Mouse (Mus musculus) liver, embryonic 15.5 days (tissue): ENCODE data around the gene Ktn1. TPM values are rescaled to one million over a fixed set of nuclear protein-coding genes. Genes with fewer than 3 reads are reported as not detected.

Source experiments
- ATAC-seq: fragments of 200-750 bp; cut with Nextera tagmentation; 2 replicates; pipeline ENCODE4 v1.8.0; 2017; ENCODE audit warnings: moderate number of reproducible peaks, mild to moderate bottlenecking, moderate library complexity; ENCODE audit not compliant: insufficient read depth
- H3K27ac ChIP-seq: fragments of 300-500 bp; sonication (generic); replicated peaks from 2 replicates; pipeline ENCODE4 v1.5.1; 2015; ENCODE audit warnings: mild to moderate bottlenecking, inconsistent platforms
- H3K27me3 ChIP-seq: fragments of 300-500 bp; sonication (generic); 2 replicates; pipeline ENCODE4 v1.6.1; 2015; ENCODE audit warnings: mild to moderate bottlenecking, inconsistent platforms
- H3K36me3 ChIP-seq: fragments of 300-500 bp; sonication (generic); replicated peaks from 2 replicates; pipeline ENCODE4 v1.6.1; 2015; ENCODE audit warnings: moderate library complexity, mild to moderate bottlenecking, inconsistent platforms
- H3K4me1 ChIP-seq: fragments of 300-500 bp; sonication (generic); replicated peaks from 2 replicates; pipeline ENCODE4 v1.6.1; 2015; ENCODE audit warnings: inconsistent platforms
- H3K4me2 ChIP-seq: fragments of 300-500 bp; sonication (generic); 2 replicates; pipeline ENCODE4 v1.6.1; 2015; ENCODE audit warnings: moderate library complexity, mild to moderate bottlenecking, inconsistent platforms
- H3K4me3 ChIP-seq: fragments of 300-500 bp; sonication (generic); replicated peaks from 2 replicates; pipeline ENCODE4 v1.5.1; 2015; ENCODE audit warnings: mild to moderate bottlenecking, inconsistent platforms
- H3K9ac ChIP-seq: fragments of 300-500 bp; sonication (generic); 2 replicates; pipeline ENCODE4 v1.6.1; 2015; ENCODE audit warnings: moderate library complexity, mild to moderate bottlenecking, inconsistent platforms
- H3K9me3 ChIP-seq: fragments of 300-500 bp; sonication (generic); replicated peaks from 2 replicates; pipeline ENCODE4 v1.6.1; 2016; ENCODE audit warnings: inconsistent platforms
- WGBS: fragments of 180-500 bp; shearing (Covaris S2); methylation state at CpG from one replicate; pipeline ENCODE4 v1.1.7; 2015; ENCODE audit warnings: mixed read lengths; ENCODE audit not compliant: insufficient replicate concordance; 5-methylcytosine and 5-hydroxymethylcytosine counted together
- polyA plus RNA-seq: library from polyadenylated mRNA; unstranded; fragments of >200 nt; fragmentation: Nextera tagmentation; extraction: Ambion mirVana; gene quantifications from 2 replicates; pipeline ENCODE4 v1.2.1, GENCODE M21; 2015

The Ktn1 gene
- polyA plus RNA-seq, 1 experiment from 2014 or later, result 8.7 TPM

DNA sequence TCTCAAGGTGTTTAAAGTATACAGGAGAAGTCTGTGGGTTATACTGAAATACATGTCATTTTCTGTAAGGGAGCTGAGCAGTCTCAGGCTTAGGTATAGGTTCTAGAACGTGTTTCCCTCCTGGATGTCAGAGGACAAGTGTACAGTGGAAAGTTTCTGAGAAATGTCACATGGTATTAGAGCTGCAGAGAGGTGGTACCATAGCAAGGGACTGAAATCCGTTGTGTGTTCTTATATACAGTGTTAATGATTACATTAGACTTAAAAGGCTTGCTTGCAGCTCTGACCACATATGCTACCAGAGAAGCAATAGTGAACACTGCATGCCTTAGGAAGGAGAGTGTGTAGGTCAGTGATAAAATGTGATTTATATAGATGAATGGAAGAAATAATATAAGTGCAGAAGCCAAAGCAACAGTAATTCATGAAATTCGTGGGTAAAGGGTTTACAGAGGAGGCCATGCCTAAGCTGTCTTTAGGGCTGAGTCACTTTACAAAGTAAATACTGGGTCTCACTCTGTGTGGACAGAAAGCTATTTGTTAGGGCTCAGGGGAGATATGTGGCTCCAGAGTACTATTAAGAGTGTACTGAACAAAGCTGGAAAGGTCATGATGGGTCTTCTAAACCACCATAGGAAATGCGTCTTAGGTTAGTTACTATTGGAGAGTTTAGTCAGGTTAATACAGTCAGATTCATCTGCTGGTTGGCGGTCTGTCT, 17.0 kb downstream of the Ktn1 start:
- H3K4me1 ChIP-seq, result no peaks in the 10 kb centered on the region
- ATAC-seq, result peak; percentile 76
- WGBS, result 64% methylated on average over 5 of the region's 5 CpGs
- H3K27me3 ChIP-seq, result no peaks in the 10 kb centered on the region
- no peak overlapping the region for H3K4me3 ChIP-seq
- no peaks in the 10 kb centered on the region for H3K9me3 ChIP-seq
- no peak overlapping the region for H3K9ac ChIP-seq
- H3K27ac ChIP-seq, result no peak overlapping the region; the same call in 1 of the 2 replicates
- H3K36me3 ChIP-seq, result peaks cover 8% of the 10 kb centered on the region; the same call in 1 of the 2 replicates
- no peak overlapping the region for H3K4me2 ChIP-seq

DNA sequence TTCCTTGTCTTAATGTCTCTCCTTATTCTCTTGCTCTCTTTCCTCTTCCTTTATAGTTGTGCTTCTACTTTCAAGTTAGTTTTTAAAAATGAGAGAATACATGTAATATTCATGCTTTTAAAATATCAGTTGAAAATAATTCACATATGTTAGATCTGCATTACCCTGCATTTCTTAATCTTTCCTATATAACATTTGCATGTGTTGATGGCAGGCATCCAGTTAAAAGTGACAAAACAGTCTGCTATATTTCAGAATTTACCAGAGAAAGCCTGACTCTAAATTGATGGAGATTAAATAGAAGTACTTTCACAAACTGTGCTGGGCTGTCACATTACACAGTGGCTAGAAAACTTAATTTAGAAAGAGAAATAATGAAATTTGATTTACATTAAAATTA, 19.8 kb downstream of the Ktn1 start:
- peaks cover 7% of the 10 kb centered on the region for H3K36me3 ChIP-seq
- no peak overlapping the region for H3K9ac ChIP-seq
- H3K27ac ChIP-seq, result no peak overlapping the region
- H3K27me3 ChIP-seq, result no peaks in the 10 kb centered on the region
- no peak overlapping the region for H3K4me3 ChIP-seq
- no peaks in the 10 kb centered on the region for H3K9me3 ChIP-seq
- H3K4me2 ChIP-seq, result no peak overlapping the region
- ATAC-seq, result no peak
- H3K4me1 ChIP-seq, result no peaks in the 10 kb centered on the region

DNA sequence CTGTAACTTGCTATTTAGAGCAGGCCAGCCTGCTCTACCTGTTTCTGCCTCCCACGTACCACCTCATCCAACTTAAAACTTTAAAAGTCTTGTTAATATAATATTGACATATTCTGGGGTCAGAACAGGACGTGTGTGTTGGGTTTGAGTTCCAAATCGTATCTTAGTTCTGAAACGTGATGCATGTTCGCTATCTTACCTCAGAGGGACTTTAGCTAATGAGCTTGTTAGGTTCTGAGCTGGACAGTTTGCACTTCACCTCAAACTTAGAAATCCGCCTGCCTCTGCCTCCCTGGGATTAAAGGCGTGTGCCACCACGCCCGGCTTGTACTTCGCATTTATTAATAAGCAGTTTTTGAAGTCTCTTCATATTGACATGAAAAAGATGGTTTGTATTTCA, 34.6 kb downstream of the Ktn1 start:
- Histone ChIP-seq H3K9ac (no peak overlapping the region), H3K27ac (no peak overlapping the region), H3K27me3 (no peaks in the 10 kb centered on the region), H3K4me3 (no peak overlapping the region), H3K4me2 (no peak overlapping the region), H3K4me1 (no peaks in the 10 kb centered on the region), H3K36me3 (peaks cover 65% of the 10 kb centered on the region), H3K9me3 (no peaks in the 10 kb centered on the region)
- 78% methylated on average over 10 of the region's 10 CpGs for WGBS
- no peak for ATAC-seq

DNA sequence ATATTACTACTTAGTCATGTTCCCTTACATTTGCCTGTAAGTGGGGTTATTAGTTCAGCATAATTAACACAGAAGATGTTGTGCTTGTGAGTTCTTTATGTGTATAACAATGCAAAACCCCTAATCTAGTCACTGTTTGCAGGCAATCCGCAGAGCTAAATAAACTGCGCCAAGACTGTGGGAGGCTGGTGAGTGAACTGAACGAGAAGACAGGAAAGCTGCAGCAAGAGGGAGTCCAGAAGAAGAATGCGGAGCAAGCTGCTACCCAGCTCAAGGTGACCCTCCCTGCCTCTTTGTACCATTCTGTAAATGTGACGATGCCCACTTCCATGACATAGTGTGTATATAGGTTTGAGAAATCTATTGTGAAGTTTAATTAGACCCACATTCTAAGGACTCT, 36.3 kb downstream of the Ktn1 start:
- H3K4me3 ChIP-seq, result no peak overlapping the region
- H3K27ac ChIP-seq, result no peak overlapping the region
- H3K9ac ChIP-seq, result no peak overlapping the region
- H3K36me3 ChIP-seq, result peaks cover 63% of the 10 kb centered on the region
- no peak overlapping the region for H3K4me2 ChIP-seq
- no peaks in the 10 kb centered on the region for H3K9me3 ChIP-seq
- ATAC-seq, result no peak
- WGBS, result 85% methylated on average over 5 of the region's 5 CpGs
- H3K4me1 ChIP-seq, result no peaks in the 10 kb centered on the region
- no peaks in the 10 kb centered on the region for H3K27me3 ChIP-seq

DNA sequence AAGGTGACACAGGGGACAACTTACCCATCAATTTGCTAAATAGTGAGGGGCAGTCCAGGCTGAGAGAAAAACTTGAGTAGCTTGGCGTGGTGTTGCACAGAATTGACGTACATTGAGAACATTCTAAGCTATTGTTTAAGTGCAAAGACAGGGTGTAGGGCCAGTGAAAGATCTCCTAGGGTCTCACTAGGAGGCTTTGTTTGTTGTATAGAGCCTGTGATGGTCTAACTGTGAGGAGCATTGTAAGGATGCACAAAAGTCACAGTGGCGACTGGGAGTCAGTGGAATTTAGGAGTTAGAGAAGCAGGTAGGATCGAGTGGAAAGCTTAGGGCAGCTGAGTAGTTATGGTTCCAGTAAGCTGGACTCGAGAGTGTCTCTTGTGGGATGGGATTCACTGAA, 50.9 kb downstream of the Ktn1 start:
- 77% methylated on average over 5 of the region's 5 CpGs for WGBS
- no peak overlapping the region for H3K9ac ChIP-seq
- H3K27me3 ChIP-seq, result no peaks in the 10 kb centered on the region
- ATAC-seq, result no peak
- no peaks in the 10 kb centered on the region for H3K4me1 ChIP-seq
- H3K4me2 ChIP-seq, result no peak overlapping the region
- H3K9me3 ChIP-seq, result no peaks in the 10 kb centered on the region
- peaks cover 28% of the 10 kb centered on the region for H3K36me3 ChIP-seq
- H3K27ac ChIP-seq, result no peak overlapping the region
- H3K4me3 ChIP-seq, result no peak overlapping the region

DNA sequence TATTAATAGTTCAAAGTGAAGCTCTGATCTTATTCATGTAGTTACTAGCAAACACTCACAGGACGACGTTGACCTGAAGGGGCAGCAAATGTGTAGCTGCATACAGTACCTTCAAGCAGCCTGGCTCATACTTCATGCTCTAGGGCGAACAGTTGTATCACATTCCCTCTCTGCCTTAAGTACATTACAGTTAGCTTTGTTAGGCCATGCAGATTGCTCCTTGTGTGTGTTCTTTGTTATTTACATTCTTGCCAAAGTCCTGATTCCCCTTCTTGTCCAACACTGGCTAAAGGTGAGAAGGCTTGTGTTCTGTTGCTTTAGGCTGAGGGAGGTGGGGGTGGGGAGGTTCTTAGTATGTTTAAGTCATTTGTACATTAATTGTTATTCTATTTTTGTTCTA, 61.3 kb downstream of the Ktn1 start:
- Histone ChIP-seq H3K9me3 (no peaks in the 10 kb centered on the region), H3K4me2 (no peak overlapping the region), H3K4me3 (no peak overlapping the region), H3K9ac (no peak overlapping the region), H3K27ac (no peak overlapping the region), H3K4me1 (no peaks in the 10 kb centered on the region), H3K27me3 (no peaks in the 10 kb centered on the region), H3K36me3 (peaks cover 43% of the 10 kb centered on the region)
- ATAC-seq, result no peak
- WGBS, result 70% methylated on average over 3 of the region's 3 CpGs

DNA sequence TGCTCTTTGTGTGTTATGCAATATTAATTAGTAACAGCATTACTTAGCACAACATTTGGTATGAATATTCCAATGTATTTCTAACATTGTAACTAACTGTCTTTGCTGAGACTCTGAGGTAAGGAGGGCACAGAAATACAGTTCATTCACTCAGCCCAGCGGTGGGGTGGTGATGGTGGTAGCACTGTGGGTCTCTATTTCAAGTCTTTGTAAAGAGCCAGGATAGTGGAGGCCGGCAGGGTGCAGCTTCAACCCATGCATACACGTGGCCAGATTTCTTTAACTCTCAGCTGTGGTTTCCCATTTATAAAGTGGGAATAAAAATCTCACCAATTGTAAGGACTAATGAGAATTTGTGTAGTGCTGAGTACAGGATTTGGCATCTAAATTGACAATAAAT, 67.5 kb downstream of the Ktn1 start:
- Histone ChIP-seq H3K27ac (no peak overlapping the region), H3K27me3 (no peaks in the 10 kb centered on the region), H3K4me1 (no peaks in the 10 kb centered on the region), H3K9ac (no peak overlapping the region), H3K36me3 (peaks cover 9% of the 10 kb centered on the region; the same call in 1 of the 2 replicates), H3K9me3 (no peaks in the 10 kb centered on the region), H3K4me3 (no peak overlapping the region), H3K4me2 (no peak overlapping the region)
- WGBS, result 72% methylated on average over 3 of the region's 3 CpGs
- no peak for ATAC-seq

DNA sequence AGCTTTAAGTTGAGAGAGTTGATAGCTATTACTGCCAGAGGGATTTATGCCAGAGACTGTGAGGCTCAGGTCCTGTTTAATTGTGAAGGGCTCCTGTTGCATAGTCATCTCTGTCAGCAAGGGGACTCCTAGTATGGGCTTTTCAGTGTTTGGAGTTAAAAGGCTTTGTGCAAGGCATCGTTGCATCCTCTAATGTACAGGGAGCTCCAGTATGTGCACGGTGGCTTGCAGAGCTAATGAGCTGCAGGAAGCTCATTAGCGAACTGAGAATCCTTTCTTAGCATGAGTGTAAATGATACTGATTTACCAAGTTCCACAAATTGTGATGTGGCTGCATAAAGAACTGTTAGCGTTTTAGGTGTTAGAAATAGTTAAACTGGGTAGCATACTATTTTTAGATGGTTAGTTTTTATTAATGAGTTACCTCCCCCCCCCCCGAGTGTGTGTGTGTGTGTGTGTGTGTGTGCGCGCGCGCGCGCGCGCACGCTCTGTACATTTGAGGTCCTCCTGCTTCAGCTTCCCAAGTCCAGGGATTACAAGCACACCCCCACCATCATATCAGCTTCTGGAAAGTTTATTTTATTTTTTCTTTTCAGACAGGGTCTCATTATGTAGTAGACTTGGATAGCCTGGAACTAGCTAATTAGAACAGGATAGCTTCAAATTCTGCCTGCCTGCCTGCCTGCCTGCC, 69.8 kb downstream of the Ktn1 start:
- Histone ChIP-seq H3K27me3 (no peaks in the 10 kb centered on the region), H3K4me1 (no peaks in the 10 kb centered on the region), H3K27ac (no peak overlapping the region), H3K4me3 (no peak overlapping the region), H3K4me2 (no peak overlapping the region), H3K9ac (no peak overlapping the region), H3K36me3 (0 out of 2 replicates have a peak, but pooled peaks cover 9% of the 10 kb centered on the region), H3K9me3 (no peaks in the 10 kb centered on the region)
- WGBS, result 90% methylated on average over 14 of the region's 14 CpGs
- no peak for ATAC-seq

DNA sequence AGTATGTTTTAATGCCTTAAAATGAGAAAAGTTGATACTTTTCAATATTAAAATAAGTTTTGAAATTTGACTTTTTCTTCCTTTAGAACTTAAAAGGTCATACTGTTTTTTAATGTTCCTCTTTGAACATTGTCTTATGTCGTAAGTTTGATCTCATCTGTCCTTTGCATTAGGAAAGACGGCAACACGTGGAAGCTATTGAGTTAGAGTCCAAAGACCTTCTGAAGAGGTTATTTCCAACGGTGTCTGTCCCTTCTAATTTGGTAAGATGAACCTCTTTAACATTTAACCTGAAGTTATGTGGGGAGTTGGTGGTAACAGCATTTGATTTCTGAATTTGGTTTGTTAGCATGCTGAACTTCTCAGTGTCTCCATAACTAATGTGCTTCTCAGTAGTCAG, 71.8 kb downstream of the Ktn1 start:
- H3K27ac ChIP-seq, result no peak overlapping the region
- H3K9me3 ChIP-seq, result no peaks in the 10 kb centered on the region
- WGBS, result 77% methylated on average over 4 of the region's 4 CpGs
- no peak for ATAC-seq
- no peaks in the 10 kb centered on the region for H3K4me1 ChIP-seq
- H3K27me3 ChIP-seq, result no peaks in the 10 kb centered on the region
- H3K4me2 ChIP-seq, result no peak overlapping the region
- H3K9ac ChIP-seq, result no peak overlapping the region
- H3K36me3 ChIP-seq, result peaks cover 21% of the 10 kb centered on the region
- no peak overlapping the region for H3K4me3 ChIP-seq

DNA sequence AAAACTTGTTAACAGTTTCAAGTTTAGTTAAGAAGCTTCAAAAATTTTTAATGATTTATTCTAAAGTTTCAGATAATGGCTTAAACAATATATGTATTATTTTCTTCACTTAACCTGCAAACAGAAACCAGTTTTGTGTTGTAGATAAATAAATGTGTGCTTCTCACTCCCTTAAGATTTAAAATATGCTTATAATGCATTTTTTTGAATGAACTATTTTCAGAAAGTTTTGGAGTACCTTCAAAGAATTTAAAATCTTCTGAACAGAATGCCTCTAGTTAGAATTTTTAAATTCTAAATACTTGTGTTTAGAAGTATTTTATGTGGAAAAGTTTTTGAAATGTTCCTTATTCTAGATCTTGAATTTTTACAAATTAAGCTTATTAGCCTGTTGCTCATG, 74.8 kb downstream of the Ktn1 start:
- H3K9ac ChIP-seq, result no peak overlapping the region
- no peak for ATAC-seq
- no peak overlapping the region for H3K4me2 ChIP-seq
- H3K36me3 ChIP-seq, result peaks cover 40% of the 10 kb centered on the region
- no peak overlapping the region for H3K4me3 ChIP-seq
- H3K9me3 ChIP-seq, result no peaks in the 10 kb centered on the region
- no peaks in the 10 kb centered on the region for H3K4me1 ChIP-seq
- no peaks in the 10 kb centered on the region for H3K27me3 ChIP-seq
- no peak overlapping the region for H3K27ac ChIP-seq

DNA sequence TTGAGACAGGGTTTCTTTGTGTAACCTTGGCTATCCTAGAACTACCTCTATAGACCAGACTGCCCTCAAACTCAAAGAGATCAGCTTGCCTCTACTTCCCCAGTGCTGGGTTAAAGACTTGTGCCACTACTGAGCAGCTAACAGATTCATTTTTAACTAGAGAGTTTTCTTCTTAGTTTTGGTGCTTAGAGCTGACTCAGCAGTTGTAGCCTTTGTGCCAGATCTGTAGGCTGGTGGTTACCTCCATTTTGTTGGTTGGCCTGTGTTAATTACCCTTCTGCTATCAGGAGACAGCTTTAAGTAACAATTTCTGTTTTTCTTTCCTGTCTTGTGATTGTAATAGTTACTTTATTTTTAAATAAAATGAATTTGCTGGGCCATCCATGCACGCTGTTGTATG, 80.3 kb downstream of the Ktn1 start:
- peaks cover 63% of the 10 kb centered on the region for H3K36me3 ChIP-seq
- H3K4me3 ChIP-seq, result no peak overlapping the region
- no peaks in the 10 kb centered on the region for H3K4me1 ChIP-seq
- H3K4me2 ChIP-seq, result no peak overlapping the region
- H3K27ac ChIP-seq, result no peak overlapping the region
- 86% methylated on average over 1 of the region's 1 CpGs for whole genome bisulfite sequencing
- H3K9ac ChIP-seq, result no peak overlapping the region
- no peak for ATAC-seq
- H3K27me3 ChIP-seq, result no peaks in the 10 kb centered on the region
- H3K9me3 ChIP-seq, result no peaks in the 10 kb centered on the region

DNA sequence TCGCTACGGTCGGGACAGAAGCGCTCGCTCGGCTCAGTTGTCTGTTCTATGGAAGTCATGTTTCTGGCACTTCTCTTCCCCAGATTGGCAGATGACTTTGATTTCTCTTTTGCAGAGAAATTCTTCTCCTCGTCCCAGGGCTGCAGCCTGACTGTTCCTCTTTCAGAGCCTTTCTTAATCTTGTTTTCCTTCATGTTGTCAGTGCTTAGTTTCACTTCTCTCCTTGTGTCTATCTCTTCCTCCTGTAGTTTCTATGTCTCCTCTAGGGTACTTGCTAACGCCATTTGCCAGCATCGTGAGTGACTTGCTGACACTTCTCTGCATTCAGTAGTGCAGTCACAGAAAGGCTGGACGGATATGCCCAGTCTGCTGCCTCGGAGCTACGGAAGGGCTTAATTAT, 87.1 kb downstream of the Ktn1 start:
- Histone ChIP-seq H3K9me3 (no peaks in the 10 kb centered on the region), H3K4me2 (no peak overlapping the region; the same call in 1 of the 2 replicates), H3K4me3 (no peak overlapping the region), H3K27me3 (no peaks in the 10 kb centered on the region), H3K27ac (no peak overlapping the region), H3K9ac (no peak overlapping the region), H3K36me3 (peaks cover 32% of the 10 kb centered on the region), H3K4me1 (no peaks in the 10 kb centered on the region)
- no peak for ATAC-seq
- 76% methylated on average over 12 of the region's 12 CpGs for WGBS
